Mouse (Mus musculus) heart, embryonic 16.5 days (tissue): Measurements from ENCODE around the gene Csnk1e. TPM values are rescaled to one million over a fixed set of nuclear protein-coding genes. Genes with fewer than 3 reads are reported as not detected.

ENCODE experiments used
- ATAC-seq: fragments of 200-750 bp; cut with Nextera tagmentation; replicated peaks from 2 replicates; pipeline ENCODE4 v1.8.0; 2017; ENCODE audit warnings: moderate number of reproducible peaks; ENCODE audit not compliant: insufficient read depth, low FRiP score; ENCODE audit errors: extremely low read depth
- H3K27ac ChIP-seq: fragments of 300-500 bp; sonication (generic); 2 replicates; pipeline ENCODE4 v1.5.1; 2014; ENCODE audit warnings: mild to moderate bottlenecking, low read length, control low read depth, moderate library complexity
- H3K27me3 ChIP-seq: fragments of 300-500 bp; sonication (generic); 2 replicates; pipeline ENCODE4 v1.6.1; 2014; ENCODE audit warnings: low read length, mixed read lengths; ENCODE audit not compliant: control insufficient read depth, insufficient read depth
- H3K36me3 ChIP-seq: fragments of 300-500 bp; sonication (generic); 2 replicates; pipeline ENCODE4 v1.6.1; 2014; ENCODE audit not compliant: control insufficient read depth, insufficient read depth
- H3K4me1 ChIP-seq: fragments of 300-500 bp; sonication (generic); 2 replicates; pipeline ENCODE4 v1.6.1; 2014; ENCODE audit warnings: low read length, mixed read lengths; ENCODE audit not compliant: control insufficient read depth, insufficient read depth
- H3K4me2 ChIP-seq: fragments of 300-500 bp; sonication (generic); 2 replicates; pipeline ENCODE4 v1.6.1; 2014; ENCODE audit warnings: low read depth, mild to moderate bottlenecking, control low read depth, low read length
- H3K4me3 ChIP-seq: fragments of 300-500 bp; sonication (generic); 2 replicates; pipeline ENCODE4 v1.5.1; 2014; ENCODE audit warnings: mild to moderate bottlenecking, control low read depth, low read length
- H3K9ac ChIP-seq: fragments of 300-500 bp; sonication (generic); 2 replicates; pipeline ENCODE4 v1.6.1; 2014; ENCODE audit warnings: low read length, control low read depth
- H3K9me3 ChIP-seq: fragments of 300-500 bp; sonication (generic); replicated peaks from 2 replicates; pipeline ENCODE4 v1.6.1; 2016; ENCODE audit warnings: low read length; ENCODE audit not compliant: control insufficient read depth
- WGBS: fragments of 180-500 bp; shearing (Covaris S2); extraction: QIAGEN DNeasy Blood & Tissue Kit; methylation state at CpG from one replicate; pipeline ENCODE4 v1.1.7; 2014; 5-methylcytosine and 5-hydroxymethylcytosine counted together
- polyA plus RNA-seq: library from polyadenylated mRNA; unstranded; fragments of >200 nt; fragmentation: Nextera tagmentation; extraction: Ambion mirVana; gene quantifications from 2 replicates; pipeline ENCODE4 v1.2.1, GENCODE M21; 2015

Csnk1e gene
- 54.0 and 70.2 TPM in 2 replicates for polyA plus RNA-seq

DNA sequence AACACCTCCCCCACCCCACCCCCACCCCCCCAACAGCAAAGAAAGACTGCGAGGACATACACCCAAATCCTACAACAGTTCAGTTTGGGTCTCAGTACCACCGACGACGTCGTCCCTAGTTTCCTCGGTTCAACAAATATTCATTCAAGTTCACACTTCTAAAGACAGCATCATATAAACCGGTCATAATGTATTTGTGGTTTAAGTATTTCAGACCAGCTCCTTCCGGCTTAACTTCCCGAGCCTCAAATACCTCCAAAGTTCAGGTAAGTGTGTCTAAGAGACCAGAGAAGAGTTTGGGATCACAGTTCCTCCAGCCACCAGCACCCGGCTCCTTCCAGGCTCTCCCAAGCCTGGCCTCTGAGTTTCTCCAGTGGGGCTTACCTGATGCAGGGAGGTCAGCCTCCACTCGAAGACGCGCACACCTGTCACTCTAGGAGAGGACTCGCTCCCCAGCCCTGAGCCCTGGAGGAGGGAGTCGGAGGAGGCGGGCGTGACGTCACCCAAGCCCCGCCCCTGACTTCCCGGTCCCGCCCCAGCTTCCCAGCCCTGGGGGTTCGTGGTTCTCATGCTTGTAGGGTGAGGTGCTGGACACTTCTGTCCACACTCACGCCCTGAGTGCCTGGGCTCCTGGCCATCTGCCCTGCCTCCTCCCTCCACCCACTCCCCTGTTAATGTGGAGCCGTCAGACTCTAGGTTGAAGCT, at the start of gene Csnk1e:
Gene Csnk1e, minus strand, starts transcription at position 461 of the 705 bp plus-strand sequence.
- 3% methylated on average over 24 of the region's 24 CpGs for WGBS
- Histone ChIP-seq H3K4me2 (peak within 1 kb of the TSS; percentile 61), H3K4me3 (peak within 1 kb of the TSS; percentile 40), H3K9ac (peak within 1 kb of the TSS; percentile 62), H3K9me3 (no peaks in the 10 kb centered on the region), H3K27ac (peak within 1 kb of the TSS; percentile 53), H3K4me1 (peaks cover 14% of the 10 kb centered on the region), H3K27me3 (no peaks in the 10 kb centered on the region), H3K36me3 (no peaks in the 10 kb centered on the region)
- ATAC-seq = peak; percentile 90

DNA sequence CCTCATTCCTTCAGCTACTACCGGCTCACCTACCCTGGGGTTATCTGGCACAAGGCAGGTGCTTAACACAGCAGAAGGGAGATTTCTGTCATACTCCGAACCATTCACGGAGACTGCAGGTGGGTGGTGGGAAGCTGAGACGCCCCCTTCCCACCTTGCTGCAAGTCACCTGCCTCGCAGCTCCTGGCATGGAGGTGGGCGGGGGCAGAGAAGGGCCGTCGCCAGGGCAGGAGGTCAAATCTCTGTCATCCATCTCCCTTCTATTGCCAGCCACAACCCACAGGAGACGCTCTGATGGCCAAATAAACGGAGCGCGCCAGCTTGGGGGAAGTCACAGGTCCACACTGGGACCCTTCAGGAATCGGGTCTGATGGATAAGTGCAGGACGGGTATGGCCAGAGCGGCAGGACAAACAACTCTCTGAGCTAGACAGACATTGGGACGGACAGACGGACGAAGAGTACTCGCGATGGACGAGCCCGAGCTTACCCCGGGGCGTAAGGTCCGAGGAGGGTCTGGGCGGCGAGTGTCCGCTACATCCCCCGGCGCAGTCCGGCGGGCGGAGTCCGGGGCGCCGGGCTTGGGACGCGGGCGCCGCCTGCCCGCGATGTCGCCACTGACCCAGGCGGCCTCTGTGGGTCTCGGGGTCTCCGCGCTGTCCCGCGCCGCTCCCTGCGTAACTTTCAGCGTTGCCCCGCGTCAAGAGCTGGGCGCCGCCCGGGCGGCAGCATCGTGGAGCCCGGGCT, 49.5 kb upstream of the Csnk1e start, which contains the start of gene Kcnj4:
Gene Kcnj4, minus strand, starts transcription at position 535 of the 746 bp plus-strand sequence.
- peaks cover 20% of the 10 kb centered on the region for H3K4me1 ChIP-seq
- 0 out of 2 replicates have a peak, but pooled peaks have one; percentile 4 for ATAC-seq

DNA sequence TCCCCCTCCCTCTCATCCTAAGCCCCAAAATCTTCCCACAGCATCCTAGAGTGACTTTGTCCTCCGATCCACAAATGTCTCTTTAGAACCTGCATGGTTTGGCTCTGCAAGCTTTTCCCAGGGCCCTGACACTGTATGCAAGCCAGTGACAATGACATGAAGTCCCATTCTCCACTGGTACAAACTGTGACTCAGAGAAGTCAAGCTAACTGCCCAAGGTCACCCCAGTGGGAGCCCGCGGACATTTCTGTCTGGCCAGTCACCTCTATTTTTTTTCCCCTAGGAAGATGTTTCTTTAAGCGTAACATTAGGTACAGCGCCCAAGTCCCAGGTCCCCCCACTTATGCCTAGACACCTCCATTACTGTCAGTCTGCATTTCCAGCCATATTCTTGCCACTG, 48.1 kb upstream of the Csnk1e start:
- no peaks in the 10 kb centered on the region for H3K36me3 ChIP-seq
- WGBS = 68% methylated on average over 5 of the region's 5 CpGs
- no peak for ATAC-seq
- H3K4me3 ChIP-seq = no peak overlapping the region
- no peaks in the 10 kb centered on the region for H3K9me3 ChIP-seq
- no peak overlapping the region for H3K4me2 ChIP-seq
- peaks cover 20% of the 10 kb centered on the region for H3K4me1 ChIP-seq
- H3K9ac ChIP-seq = no peak overlapping the region
- H3K27ac ChIP-seq = no peak overlapping the region
- peaks cover 35% of the 10 kb centered on the region for H3K27me3 ChIP-seq

More for the DNA sequence above, 49.5 kb upstream of the Csnk1e start, which contains the start of gene Kcnj4:
- Histone ChIP-seq H3K9ac (peak within 1 kb of the TSS; percentile 66), H3K4me2 (peak within 1 kb of the TSS; percentile 96), H3K36me3 (no peaks in the 10 kb centered on the region), H3K27me3 (peaks cover 36% of the 10 kb centered on the region), H3K9me3 (no peaks in the 10 kb centered on the region), H3K4me3 (peak within 1 kb of the TSS; percentile 57), H3K27ac (no peak within 1 kb of the TSS)
- under 1% methylated on average over 59 of the region's 60 CpGs for WGBS

DNA sequence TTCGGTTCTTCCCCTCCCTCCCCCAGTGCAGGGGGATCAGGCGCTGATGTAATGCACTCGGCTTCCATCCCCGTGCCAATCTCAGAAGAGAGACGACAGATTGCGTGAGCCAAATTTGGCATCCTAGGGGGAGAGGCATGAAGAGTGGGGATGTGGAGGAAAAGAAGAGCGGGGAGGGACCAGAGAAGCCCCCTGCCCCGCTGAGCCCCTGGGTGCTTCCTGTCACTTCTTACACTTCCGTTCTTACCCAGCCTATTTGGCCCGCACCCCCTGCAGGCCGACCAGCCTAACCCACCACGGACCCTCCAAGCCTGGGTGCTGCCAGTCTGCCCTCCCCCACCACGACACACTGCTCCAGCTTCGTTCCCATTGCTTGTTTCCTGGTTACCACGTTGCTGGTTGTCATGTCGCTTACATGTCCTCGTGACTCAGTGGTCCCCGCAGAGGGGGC, 47.5 kb upstream of the Csnk1e start:
- H3K27ac ChIP-seq = no peak overlapping the region
- peaks cover 30% of the 10 kb centered on the region for H3K27me3 ChIP-seq
- 0 out of 2 replicates have a peak, but pooled peaks have one; percentile 26 for ATAC-seq
- H3K4me2 ChIP-seq = peak overlapping the region; percentile 34; the same call in 1 of the 2 replicates
- no peaks in the 10 kb centered on the region for H3K9me3 ChIP-seq
- 22% methylated on average over 18 of the region's 18 CpGs for WGBS
- H3K36me3 ChIP-seq = no peaks in the 10 kb centered on the region
- H3K4me3 ChIP-seq = no peak overlapping the region
- H3K9ac ChIP-seq = no peak overlapping the region
- peaks cover 20% of the 10 kb centered on the region for H3K4me1 ChIP-seq

DNA sequence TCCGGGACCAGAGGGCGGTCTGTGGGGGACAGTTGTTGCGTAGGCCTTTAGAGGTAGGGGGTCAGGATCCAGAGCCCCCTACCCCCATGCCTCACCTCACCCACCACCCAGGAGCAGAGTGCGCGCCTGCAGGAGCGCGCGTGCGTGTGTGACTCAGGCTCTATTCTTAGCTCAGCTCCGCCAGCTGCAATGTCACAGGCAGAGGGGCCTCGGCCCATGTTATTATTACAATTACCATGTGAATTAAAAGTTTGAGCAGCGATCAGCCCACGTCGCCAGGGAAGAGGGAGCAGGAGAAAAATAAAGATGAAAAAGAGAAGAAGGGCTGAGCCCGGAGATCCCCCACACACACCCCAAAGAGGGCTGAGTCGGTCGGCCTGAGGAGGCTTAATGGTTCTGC, 44.7 kb upstream of the Csnk1e start:
- WGBS = 55% methylated on average over 17 of the region's 17 CpGs
- ATAC-seq = no peak; the same call in 1 of the 2 replicates
- Histone ChIP-seq H3K27me3 (peaks cover 19% of the 10 kb centered on the region), H3K36me3 (no peaks in the 10 kb centered on the region), H3K9ac (no peak overlapping the region; the same call in 1 of the 2 replicates), H3K4me1 (peaks cover 16% of the 10 kb centered on the region), H3K4me3 (no peak overlapping the region), H3K9me3 (no peaks in the 10 kb centered on the region), H3K4me2 (no peak overlapping the region), H3K27ac (no peak overlapping the region)

DNA sequence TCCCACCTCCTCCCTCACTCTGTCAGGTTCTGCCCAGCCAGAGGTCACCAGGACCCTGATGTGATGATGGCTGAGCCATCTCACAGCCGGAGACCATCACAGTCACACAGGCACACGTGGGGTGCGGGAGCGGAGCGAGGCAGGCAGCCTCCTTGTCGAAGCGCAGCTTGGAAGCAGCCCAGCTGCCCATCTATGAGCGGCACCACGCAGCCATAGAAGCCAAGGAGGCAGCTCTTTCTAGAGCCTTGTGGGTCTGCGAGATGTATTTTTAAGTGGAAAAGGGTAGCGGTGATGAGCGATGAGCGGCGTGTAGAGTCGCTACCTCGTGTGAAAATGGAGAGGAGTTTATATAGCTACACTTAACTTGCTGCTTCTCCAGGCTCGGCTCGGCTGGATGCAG, 38.2 kb upstream of the Csnk1e start:
- Histone ChIP-seq H3K4me1 (peaks cover 3% of the 10 kb centered on the region), H3K9ac (0 out of 2 replicates have a peak overlapping the region, but pooled peaks have one; percentile 12), H3K27me3 (peaks cover 22% of the 10 kb centered on the region; the same call in 1 of the 2 replicates), H3K4me2 (peak overlapping the region; percentile 19; the same call in 1 of the 2 replicates), H3K9me3 (no peaks in the 10 kb centered on the region), H3K36me3 (no peaks in the 10 kb centered on the region), H3K27ac (no peak overlapping the region), H3K4me3 (no peak overlapping the region)
- ATAC-seq = no peak
- WGBS = 29% methylated on average over 18 of the region's 18 CpGs

DNA sequence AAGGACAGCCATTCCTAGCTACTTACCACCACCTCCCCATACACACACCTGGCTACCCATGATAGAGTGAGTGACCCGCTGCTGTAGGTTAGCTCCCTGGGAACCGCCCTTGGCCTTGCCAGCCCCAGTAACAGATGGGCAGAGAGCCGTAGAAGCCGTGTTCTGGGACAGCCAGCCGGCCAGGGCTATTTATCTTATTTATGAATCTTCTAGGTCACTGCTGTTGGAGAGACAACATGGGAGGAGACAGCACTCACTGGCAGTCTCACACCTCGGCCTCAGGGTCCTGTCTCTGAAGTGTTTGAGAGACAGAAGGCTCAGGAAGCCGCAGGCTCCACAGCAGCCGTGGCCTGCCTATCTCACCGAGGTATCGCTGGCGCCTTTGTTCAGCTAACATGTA, 34.1 kb upstream of the Csnk1e start:
- H3K27me3 ChIP-seq = peaks cover 19% of the 10 kb centered on the region; the same call in 1 of the 2 replicates

DNA sequence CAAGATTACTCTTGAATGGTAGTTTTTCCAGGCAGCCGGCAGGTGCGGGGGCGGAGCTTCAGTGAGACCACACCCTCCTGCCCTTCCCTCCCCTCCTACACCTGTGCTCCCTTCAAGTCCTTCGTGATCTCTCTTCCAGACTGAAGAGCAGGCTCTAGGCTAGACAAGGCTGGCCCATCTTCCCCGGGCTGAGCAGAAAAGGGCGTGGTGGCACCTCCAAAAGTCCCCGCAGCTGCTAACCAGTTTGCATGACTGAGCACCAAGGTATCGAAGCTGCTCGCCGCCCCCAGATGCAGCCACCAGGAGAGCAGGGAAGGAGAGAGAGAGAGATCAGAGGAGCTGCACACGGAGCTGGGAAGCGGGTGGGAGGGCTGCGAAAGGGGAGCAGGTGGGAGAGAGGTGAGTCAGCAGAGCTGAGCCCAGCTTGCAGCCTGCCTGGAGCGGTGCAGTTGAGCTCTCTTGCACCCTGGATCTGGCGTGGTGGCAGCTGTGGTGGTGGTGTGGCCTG, 25.9 kb upstream of the Csnk1e start:
- 25% methylated on average over 15 of the region's 15 CpGs for WGBS
- Histone ChIP-seq H3K4me1 (peaks cover 10% of the 10 kb centered on the region), H3K4me2 (no peak overlapping the region), H3K4me3 (no peak overlapping the region), H3K27me3 (peaks cover 15% of the 10 kb centered on the region), H3K9me3 (no peaks in the 10 kb centered on the region), H3K9ac (no peak overlapping the region), H3K36me3 (no peaks in the 10 kb centered on the region), H3K27ac (no peak overlapping the region)
- no peak for ATAC-seq

More for the DNA sequence above, 34.1 kb upstream of the Csnk1e start:
- no peak overlapping the region for H3K4me2 ChIP-seq
- 66% methylated on average over 11 of the region's 11 CpGs for WGBS
- no peak overlapping the region for H3K27ac ChIP-seq
- H3K9me3 ChIP-seq = no peaks in the 10 kb centered on the region
- no peak overlapping the region for H3K9ac ChIP-seq
- no peak overlapping the region for H3K4me3 ChIP-seq
- H3K4me1 ChIP-seq = peaks cover 3% of the 10 kb centered on the region
- ATAC-seq = no peak
- no peaks in the 10 kb centered on the region for H3K36me3 ChIP-seq
